Mouse (Mus musculus) midbrain, embryonic 16.5 days (tissue): ENCODE measurements around the gene Fhit. TPM values are rescaled to one million over a fixed set of nuclear protein-coding genes. Genes with fewer than 3 reads are reported as not detected.
"Not testable (repeated sequence)": the region's sequence is repeated elsewhere in the genome, so short reads cannot be mapped to it uniquely, and the experiment has no call there.

Source experiments
- ATAC-seq: fragments of 200-750 bp; cut with Nextera tagmentation; 2 replicates; pipeline ENCODE4 v1.8.0; 2017; ENCODE audit warnings: moderate TSS enrichment
- H3K27ac ChIP-seq: fragments of 300-500 bp; sonication (generic); 2 replicates; pipeline ENCODE4 v1.5.1; 2014; ENCODE audit warnings: mild to moderate bottlenecking, low read length, mixed read lengths
- H3K27me3 ChIP-seq: fragments of 300-500 bp; sonication (generic); 2 replicates; pipeline ENCODE4 v1.6.1; 2014; ENCODE audit warnings: low read depth, low read length, mixed read lengths; ENCODE audit not compliant: control insufficient read depth, insufficient read depth
- H3K36me3 ChIP-seq: fragments of 300-500 bp; sonication (generic); 2 replicates; pipeline ENCODE4 v1.6.1; 2014; ENCODE audit warnings: mild to moderate bottlenecking, low read length, moderate library complexity, mixed read lengths; ENCODE audit not compliant: control insufficient read depth, insufficient read depth
- H3K4me1 ChIP-seq: fragments of 300-500 bp; sonication (generic); 2 replicates; pipeline ENCODE4 v1.6.1; 2014; ENCODE audit warnings: mild to moderate bottlenecking, low read length, mixed read lengths; ENCODE audit not compliant: control insufficient read depth, insufficient read depth
- H3K4me2 ChIP-seq: fragments of 300-500 bp; sonication (generic); 2 replicates; pipeline ENCODE4 v1.6.1; 2014; ENCODE audit warnings: mild to moderate bottlenecking, low read length, mixed read lengths
- H3K4me3 ChIP-seq: fragments of 300-500 bp; sonication (generic); 2 replicates; pipeline ENCODE4 v1.5.1; 2014; ENCODE audit warnings: low read depth, mild to moderate bottlenecking, low read length, moderate library complexity, mixed read lengths
- H3K9ac ChIP-seq: fragments of 300-500 bp; sonication (generic); 2 replicates; pipeline ENCODE4 v1.6.1; 2014; ENCODE audit warnings: low read depth, low read length, mixed read lengths
- H3K9me3 ChIP-seq: fragments of 300-500 bp; sonication (generic); replicated peaks from 2 replicates; pipeline ENCODE4 v1.6.1; 2014; ENCODE audit warnings: mild to moderate bottlenecking, low read length, mixed read lengths; ENCODE audit not compliant: control insufficient read depth, poor library complexity, severe bottlenecking
- WGBS: fragments of 180-500 bp; shearing (Covaris S2); extraction: QIAGEN DNeasy Blood & Tissue Kit; methylation state at CpG from one replicate; pipeline ENCODE4 v1.1.7; 2014; 5-methylcytosine and 5-hydroxymethylcytosine counted together
- polyA plus RNA-seq: library from polyadenylated mRNA; unstranded; fragments of >200 nt; fragmentation: Nextera tagmentation; extraction: Ambion mirVana; gene quantifications from 2 replicates; pipeline ENCODE4 v1.2.1, GENCODE M21; 2015

Fhit gene
- polyA plus RNA-seq, 1 experiment from 2014 or later = 8.5 TPM

DNA sequence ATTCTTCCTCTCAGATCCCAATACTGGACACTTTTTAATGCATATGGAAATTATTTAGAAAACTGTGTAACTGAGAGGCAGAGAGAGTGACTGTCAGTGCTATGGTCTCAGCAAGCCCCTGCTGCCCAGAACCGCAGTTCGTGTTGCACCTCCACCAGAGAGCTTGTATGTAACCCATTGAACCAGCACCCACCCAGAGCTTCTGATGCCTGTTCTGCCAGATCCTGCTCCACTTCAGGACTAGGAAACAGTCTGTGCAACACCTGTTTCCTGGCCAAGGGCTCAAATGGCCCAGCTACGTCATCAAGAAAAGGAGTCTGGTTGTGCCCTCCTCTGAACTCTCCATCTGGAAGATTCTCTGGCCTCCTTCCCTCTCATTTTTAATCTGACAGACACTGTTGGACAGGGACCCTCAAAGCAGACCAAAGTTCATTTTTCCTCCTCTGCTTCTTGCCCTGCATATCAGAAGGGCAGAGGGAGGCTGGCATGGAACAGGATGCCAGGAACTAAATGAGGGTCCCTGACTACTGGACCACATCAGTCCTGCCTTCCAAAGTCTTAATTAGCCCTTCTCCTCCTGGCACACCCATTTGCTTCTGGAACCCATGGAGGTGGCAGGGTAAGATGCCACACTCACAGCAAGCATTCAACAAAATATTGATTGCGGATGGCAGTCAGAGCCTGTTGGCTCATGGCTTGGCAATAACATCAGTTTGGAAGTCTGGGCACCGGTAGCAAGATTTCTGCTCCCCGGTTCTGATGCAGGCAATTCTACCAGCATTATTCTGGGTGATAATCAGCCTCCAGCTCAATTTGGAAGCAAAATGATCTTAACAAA lies 29.0 kb downstream of the Fhit start:
- Histone ChIP-seq H3K4me3 (no peak overlapping the region), H3K36me3 (no peaks in the 10 kb centered on the region), H3K4me2 (no peak overlapping the region), H3K27ac (no peak overlapping the region), H3K9ac (no peak overlapping the region), H3K27me3 (no peaks in the 10 kb centered on the region), H3K4me1 (no peaks in the 10 kb centered on the region), H3K9me3 (peaks cover 6% of the 10 kb centered on the region; the same call in 1 of the 2 replicates)
- 88% methylated on average over 6 of the region's 6 CpGs for WGBS
- no peak for ATAC-seq

DNA sequence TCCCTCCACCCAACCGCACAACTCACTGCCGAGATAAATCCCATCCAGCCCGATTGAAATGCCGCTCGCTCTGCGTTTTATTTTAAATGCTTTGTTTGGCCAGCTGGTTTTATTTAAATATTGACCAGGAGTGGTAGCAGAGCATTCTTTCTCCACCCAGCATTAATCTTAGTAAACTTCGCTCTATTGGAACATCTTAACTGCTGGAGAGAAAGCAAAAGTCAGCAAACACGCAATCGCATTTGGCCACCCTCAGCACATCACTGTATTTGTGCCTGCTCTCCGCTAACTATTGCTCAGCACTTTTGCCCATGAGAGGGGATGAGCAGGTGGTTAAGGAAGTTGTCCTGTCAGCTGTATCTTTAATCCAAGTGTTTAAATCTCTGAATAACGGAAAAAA lies 36.7 kb downstream of the Fhit start:
- no peak for ATAC-seq
- WGBS = 78% methylated on average over 11 of the region's 11 CpGs
- no peaks in the 10 kb centered on the region for H3K9me3 ChIP-seq

DNA sequence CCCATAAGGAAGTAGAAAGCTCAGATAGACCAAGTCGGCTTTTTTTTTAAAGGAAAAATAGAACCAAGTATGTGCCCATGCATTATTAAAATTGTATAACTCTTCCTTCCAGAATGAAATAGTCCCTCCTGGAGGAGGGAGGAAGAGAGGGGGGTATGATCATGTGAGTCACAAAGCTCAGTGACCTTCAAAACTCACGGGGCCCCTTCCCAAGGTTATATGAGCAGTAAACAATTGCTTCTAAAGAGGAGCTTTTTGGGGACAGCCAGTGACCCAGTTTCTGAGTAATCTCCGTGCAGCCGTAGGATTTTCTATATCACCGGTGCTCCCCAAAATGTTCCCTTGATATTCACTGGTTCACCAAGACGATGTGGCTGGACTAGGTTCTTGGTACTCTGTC lies 42.8 kb downstream of the Fhit start:
- Histone ChIP-seq H3K9me3 (no peaks in the 10 kb centered on the region), H3K4me1 (no peaks in the 10 kb centered on the region), H3K9ac (no peak overlapping the region), H3K4me3 (no peak overlapping the region), H3K4me2 (no peak overlapping the region), H3K36me3 (no peaks in the 10 kb centered on the region), H3K27ac (no peak overlapping the region), H3K27me3 (no peaks in the 10 kb centered on the region)
- no peak for ATAC-seq
- 91% methylated on average over 6 of the region's 6 CpGs for WGBS

More for the DNA sequence above, 36.7 kb downstream of the Fhit start:
- Histone ChIP-seq H3K27me3 (no peaks in the 10 kb centered on the region), H3K4me3 (no peak overlapping the region), H3K9ac (no peak overlapping the region), H3K4me2 (no peak overlapping the region), H3K36me3 (no peaks in the 10 kb centered on the region), H3K27ac (no peak overlapping the region), H3K4me1 (no peaks in the 10 kb centered on the region)

DNA sequence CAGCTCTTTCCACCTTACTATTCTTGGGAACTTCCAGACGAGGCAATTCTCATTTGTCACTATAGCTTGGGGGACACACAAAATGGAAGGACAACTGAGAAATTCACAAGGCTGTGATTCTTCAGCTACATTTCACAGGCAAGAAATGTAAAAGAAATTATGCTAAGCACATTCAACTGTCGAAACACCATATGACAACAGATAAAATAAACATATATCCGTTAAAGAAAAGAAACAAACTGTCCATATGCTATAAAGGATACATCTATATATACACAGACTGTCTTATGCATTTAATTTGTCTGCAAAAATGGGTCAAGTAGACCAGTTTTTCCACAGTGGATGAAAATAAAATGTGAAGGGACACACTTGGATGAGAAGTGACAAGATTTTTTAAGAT lies 76.2 kb downstream of the Fhit start:
- WGBS = 90% methylated on average over 3 of the region's 3 CpGs
- Histone ChIP-seq H3K27ac (no peak overlapping the region), H3K36me3 (no peaks in the 10 kb centered on the region), H3K9me3 (no peaks in the 10 kb centered on the region), H3K27me3 (no peaks in the 10 kb centered on the region), H3K4me1 (peaks cover 11% of the 10 kb centered on the region), H3K4me3 (no peak overlapping the region), H3K9ac (no peak overlapping the region), H3K4me2 (no peak overlapping the region)
- ATAC-seq = no peak

DNA sequence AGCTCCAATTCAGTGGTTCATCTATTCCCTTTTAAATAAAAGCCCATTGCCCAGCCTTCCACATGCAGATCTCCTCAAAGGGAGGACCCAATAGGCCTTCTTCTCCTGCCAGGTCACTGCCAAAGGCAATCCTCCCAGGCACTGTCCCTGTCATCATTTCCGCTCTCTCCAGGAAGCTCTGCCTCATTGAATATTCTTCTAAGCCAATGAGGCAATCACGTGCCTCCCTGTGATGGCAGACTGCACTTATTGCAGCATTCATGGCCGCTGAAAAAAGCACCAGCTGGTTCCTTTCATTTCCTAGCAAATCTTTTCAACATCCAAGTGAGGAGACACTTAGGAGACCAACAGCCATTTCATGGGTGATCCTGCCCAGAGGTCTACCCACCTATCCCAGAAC lies 77.9 kb downstream of the Fhit start:
- no peaks in the 10 kb centered on the region for H3K27me3 ChIP-seq
- H3K36me3 ChIP-seq = no peaks in the 10 kb centered on the region
- 6% methylated on average over 3 of the region's 3 CpGs for WGBS
- peak; percentile 86 for ATAC-seq
- peaks cover 11% of the 10 kb centered on the region for H3K4me1 ChIP-seq
- no peak overlapping the region for H3K4me3 ChIP-seq
- no peak overlapping the region for H3K4me2 ChIP-seq
- peak overlapping the region; percentile 73 for H3K27ac ChIP-seq
- H3K9me3 ChIP-seq = no peaks in the 10 kb centered on the region
- H3K9ac ChIP-seq = no peak overlapping the region

GRCm38 (mm10) chr14:11083462-11083861 lies 78.4 kb downstream of the Fhit start:
- no peak overlapping the region for H3K9ac ChIP-seq
- peak; percentile 94 for ATAC-seq
- no peak overlapping the region for H3K4me2 ChIP-seq
- peak overlapping the region; percentile 73; the same call in 1 of the 2 replicates for H3K27ac ChIP-seq
- H3K36me3 ChIP-seq = no peaks in the 10 kb centered on the region
- WGBS = 8% methylated on average over 5 of the region's 5 CpGs
- H3K27me3 ChIP-seq = no peaks in the 10 kb centered on the region
- peaks cover 11% of the 10 kb centered on the region for H3K4me1 ChIP-seq
- H3K4me3 ChIP-seq = no peak overlapping the region
- H3K9me3 ChIP-seq = no peaks in the 10 kb centered on the region

DNA sequence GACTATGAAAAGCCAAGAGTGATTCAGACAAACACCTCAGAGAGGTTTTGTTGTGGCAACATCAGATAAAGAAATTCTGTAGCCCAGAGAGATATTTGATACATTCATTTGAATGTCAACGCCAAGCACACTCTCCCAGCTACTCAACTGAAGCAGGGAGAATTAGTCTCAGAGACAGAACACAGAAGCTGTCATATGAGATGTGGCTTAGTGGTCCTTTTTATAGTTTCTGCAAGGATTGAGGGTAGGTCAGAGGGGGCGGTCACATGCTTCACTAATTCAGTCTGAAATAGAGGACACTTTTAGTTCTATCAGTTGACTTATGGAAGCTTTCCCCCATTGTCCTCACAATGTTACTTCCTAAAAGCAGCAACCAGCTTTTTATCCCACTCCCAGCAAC lies 98.2 kb downstream of the Fhit start:
- Histone ChIP-seq H3K27ac (no peak overlapping the region), H3K27me3 (no peaks in the 10 kb centered on the region), H3K9me3 (no peaks in the 10 kb centered on the region), H3K4me2 (no peak overlapping the region), H3K9ac (no peak overlapping the region), H3K36me3 (no peaks in the 10 kb centered on the region), H3K4me3 (no peak overlapping the region), H3K4me1 (no peaks in the 10 kb centered on the region)
- WGBS = 21% methylated on average over 2 of the region's 2 CpGs
- no peak for ATAC-seq

GRCm38 (mm10) chr14:11060221-11060620 lies 101.6 kb downstream of the Fhit start:
- Histone ChIP-seq H3K9me3 (no peaks in the 10 kb centered on the region), H3K4me2 (no peak overlapping the region), H3K4me1 (no peaks in the 10 kb centered on the region), H3K27me3 (no peaks in the 10 kb centered on the region), H3K36me3 (no peaks in the 10 kb centered on the region), H3K9ac (no peak overlapping the region), H3K27ac (no peak overlapping the region), H3K4me3 (no peak overlapping the region)
- no peak for ATAC-seq

DNA sequence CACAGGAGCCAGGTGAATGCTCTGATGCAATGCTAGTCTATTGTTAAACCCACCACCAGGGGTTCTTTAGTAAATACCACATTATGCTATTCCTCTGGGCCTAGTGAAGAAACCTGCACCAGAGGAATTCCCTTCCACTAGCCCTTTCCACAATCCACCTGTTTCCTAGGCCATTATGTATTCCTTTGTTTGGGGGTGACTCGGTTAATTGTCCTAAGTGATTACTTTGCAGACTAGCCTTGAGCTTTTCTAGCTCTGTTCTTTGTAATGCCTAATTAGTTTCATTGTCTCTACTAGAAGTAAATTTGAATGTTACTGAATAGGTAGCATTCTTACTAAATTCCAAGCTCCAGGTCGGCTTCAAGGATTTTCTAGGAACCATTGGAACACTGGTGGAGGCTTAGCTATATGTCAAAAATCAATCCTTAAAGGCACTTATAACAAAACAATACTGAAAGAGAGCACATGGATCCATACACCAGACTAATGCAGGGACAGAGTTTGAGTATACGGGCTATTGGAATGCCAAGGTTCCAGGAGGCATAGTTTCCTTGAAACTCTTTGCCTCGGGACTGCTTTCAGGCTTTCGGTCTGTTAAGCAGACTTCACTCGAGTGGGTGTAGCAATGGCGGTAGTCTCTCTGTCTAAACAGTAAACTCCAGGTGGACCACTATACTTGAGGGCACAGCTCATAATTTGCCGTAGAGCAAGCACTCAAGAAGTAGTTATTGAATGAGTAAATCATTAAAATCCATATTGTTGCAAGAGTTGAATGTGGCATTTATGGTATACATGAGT lies 122.1 kb downstream of the Fhit start:
- H3K27ac ChIP-seq, H3K9me3 ChIP-seq, H3K4me2 ChIP-seq, H3K27me3 ChIP-seq, H3K4me1 ChIP-seq, H3K36me3 ChIP-seq, H3K9ac ChIP-seq, ATAC-seq, H3K4me3 ChIP-seq: not testable (repeated sequence)
- 53% methylated on average over 8 of the region's 8 CpGs for WGBS
